Mouse (Mus musculus) ES-Bruce4 (cell line): ENCODE data around the gene Rhbg.

Experiments
- CTCF ChIP-seq: IDR thresholded peaks from one replicate; pipeline ENCODE4 v1.8.1; 2011; ENCODE audit warnings: low read depth, low read length
- EP300 ChIP-seq: IDR thresholded peaks from 2 replicates; pipeline ENCODE4 v1.6.1; 2011; ENCODE audit warnings: low read depth, low read length; ENCODE audit not compliant: insufficient read depth

GRCm38 (mm10) chr3:88206500-88206899 is 48.0 kb downstream of the Rhbg start:
- TF ChIP-seq EP300 (no peak), CTCF (no peak)
